Mouse (Mus musculus) heart, embryonic 15.5 days (tissue): Measurements from ENCODE around the gene Zfyve28. TPM values are rescaled to one million over a fixed set of nuclear protein-coding genes. Genes with fewer than 3 reads are reported as not detected.

Experiments used
- ATAC-seq: fragments of 200-750 bp; cut with Nextera tagmentation; replicated peaks from 2 replicates; pipeline ENCODE4 v1.8.0; 2017; ENCODE audit warnings: low read depth, moderate TSS enrichment; ENCODE audit not compliant: insufficient number of reproducible peaks, insufficient read depth, low FRiP score
- H3K27ac ChIP-seq: fragments of 300-500 bp; sonication (generic); 2 replicates; pipeline ENCODE4 v1.5.1; 2015; ENCODE audit warnings: mild to moderate bottlenecking, inconsistent platforms
- H3K27me3 ChIP-seq: fragments of 300-500 bp; sonication (generic); 2 replicates; pipeline ENCODE4 v1.6.1; 2015; ENCODE audit warnings: inconsistent platforms
- H3K36me3 ChIP-seq: fragments of 300-500 bp; sonication (generic); 2 replicates; pipeline ENCODE4 v1.6.1; 2015; ENCODE audit warnings: mild to moderate bottlenecking, inconsistent platforms
- H3K4me1 ChIP-seq: fragments of 300-500 bp; sonication (generic); replicated peaks from 2 replicates; pipeline ENCODE4 v1.6.1; 2015; ENCODE audit warnings: inconsistent platforms
- H3K4me2 ChIP-seq: fragments of 300-500 bp; sonication (generic); 2 replicates; pipeline ENCODE4 v1.6.1; 2015; ENCODE audit warnings: inconsistent platforms, mild to moderate bottlenecking, moderate library complexity
- H3K4me3 ChIP-seq: fragments of 300-500 bp; sonication (generic); 2 replicates; pipeline ENCODE4 v1.5.1; 2015; ENCODE audit warnings: mild to moderate bottlenecking, inconsistent platforms
- H3K9ac ChIP-seq: fragments of 300-500 bp; sonication (generic); 2 replicates; pipeline ENCODE4 v1.6.1; 2015; ENCODE audit warnings: mild to moderate bottlenecking, inconsistent platforms
- H3K9me3 ChIP-seq: fragments of 300-500 bp; sonication (generic); replicated peaks from 2 replicates; pipeline ENCODE4 v1.6.1; 2016; ENCODE audit warnings: inconsistent platforms
- WGBS: fragments of 180-500 bp; shearing (Covaris S2); methylation state at CpG from one replicate; pipeline ENCODE4 v1.1.7; 2015; ENCODE audit warnings: mixed read lengths; 5-methylcytosine and 5-hydroxymethylcytosine counted together
- polyA plus RNA-seq: library from polyadenylated mRNA; unstranded; fragments of >200 nt; fragmentation: Nextera tagmentation; extraction: Ambion mirVana; gene quantifications from 2 replicates; pipeline ENCODE4 v1.2.1, GENCODE M21; 2015

Gene Zfyve28
- polyA plus RNA-seq, 1 experiment from 2014 or later: 0.23 TPM

DNA sequence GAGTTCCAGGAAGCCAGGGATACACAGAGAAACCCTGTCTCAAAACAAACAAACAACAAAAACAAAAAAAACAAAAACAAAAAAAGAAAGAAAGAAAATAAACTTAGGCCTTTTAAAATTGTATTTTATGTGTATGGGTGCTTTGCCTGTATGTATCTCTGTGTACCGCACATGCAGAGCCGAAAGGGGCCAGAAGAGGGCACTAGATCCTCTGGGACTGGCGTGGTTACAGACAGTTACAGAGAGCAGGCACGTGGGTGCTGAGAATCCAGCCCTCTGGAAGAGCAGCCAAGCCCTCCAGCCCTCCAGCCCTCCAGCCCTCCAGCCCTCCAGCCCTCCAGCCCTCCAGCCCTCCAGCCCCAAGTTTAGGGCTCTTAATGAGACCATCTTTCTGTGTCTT lies 16.5 kb downstream of the Zfyve28 start:
- Histone ChIP-seq H3K4me1 (peaks cover 6% of the 10 kb centered on the region; the same call in 1 of the 2 replicates), H3K9ac (no peak overlapping the region), H3K27me3 (no peaks in the 10 kb centered on the region), H3K27ac (no peak overlapping the region), H3K9me3 (no peaks in the 10 kb centered on the region), H3K4me2 (no peak overlapping the region), H3K4me3 (no peak overlapping the region), H3K36me3 (no peaks in the 10 kb centered on the region)
- no peak for ATAC-seq
- 36% methylated on average over 4 of the region's 4 CpGs for WGBS

DNA sequence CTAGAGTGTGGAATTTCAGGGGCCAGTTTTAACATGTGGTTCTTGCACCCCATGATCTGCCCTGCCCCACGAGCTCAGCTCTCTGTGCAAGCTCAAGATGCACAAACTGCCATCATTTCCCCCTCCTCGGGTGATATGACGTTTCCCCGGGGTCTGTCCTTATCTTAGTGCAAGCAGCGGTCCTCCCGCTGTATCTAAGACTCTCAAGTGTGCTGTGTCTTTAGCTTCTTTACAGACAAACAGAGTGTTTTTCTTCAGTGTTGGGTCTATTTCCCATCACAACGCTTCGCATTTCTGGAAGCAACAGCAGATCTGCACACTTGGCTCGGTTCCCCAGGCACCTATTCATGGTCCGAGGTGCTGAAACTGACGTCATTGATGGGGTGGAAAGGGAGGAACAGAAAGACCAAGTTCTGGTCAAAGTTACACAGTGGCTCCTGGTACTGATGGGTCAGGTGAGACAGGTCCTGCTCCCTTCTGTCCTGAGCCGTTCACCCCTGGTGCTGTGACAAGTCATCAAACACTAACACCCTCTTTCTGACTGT lies 18.3 kb downstream of the Zfyve28 start:
- Histone ChIP-seq H3K27ac (no peak overlapping the region), H3K4me3 (no peak overlapping the region), H3K4me2 (0 out of 2 replicates have a peak overlapping the region, but pooled peaks have one; percentile 15), H3K9me3 (no peaks in the 10 kb centered on the region), H3K9ac (no peak overlapping the region), H3K36me3 (no peaks in the 10 kb centered on the region), H3K4me1 (peaks cover 3% of the 10 kb centered on the region; the same call in 1 of the 2 replicates), H3K27me3 (no peaks in the 10 kb centered on the region)
- 38% methylated on average over 12 of the region's 12 CpGs for WGBS
- no peak for ATAC-seq

DNA sequence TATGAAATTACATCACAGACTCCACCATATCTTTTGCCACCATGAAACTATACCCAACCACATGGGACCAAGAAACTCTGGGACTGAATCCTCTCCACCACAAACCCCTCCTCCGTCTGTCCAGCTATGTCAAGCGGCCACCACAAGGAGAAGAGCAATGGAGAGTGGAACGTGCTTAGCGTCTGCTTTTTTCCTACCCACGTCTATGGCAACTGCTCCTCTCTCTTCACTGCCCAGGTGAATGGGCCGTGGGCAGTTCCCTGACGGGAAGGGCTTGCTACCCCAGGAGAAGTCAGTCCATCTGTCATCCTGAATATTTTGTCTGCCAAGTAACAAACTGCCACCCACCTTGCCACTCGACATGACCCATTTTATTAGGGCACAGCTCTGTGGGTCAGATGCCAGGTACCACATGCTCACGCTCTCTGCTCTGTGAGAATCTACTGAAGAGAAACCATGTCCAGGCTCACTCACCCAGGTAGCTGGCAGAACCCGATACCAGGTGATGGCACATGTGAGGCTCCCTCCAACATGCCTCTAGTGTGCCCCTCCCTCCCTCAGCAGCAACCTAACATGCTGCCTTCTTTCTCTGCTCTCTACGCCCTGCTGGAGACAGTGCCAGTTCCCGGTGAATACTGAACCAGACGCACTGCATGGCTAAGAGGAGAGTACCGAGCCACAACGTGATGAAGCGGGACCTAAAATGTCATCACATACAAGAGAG lies 18.9 kb downstream of the Zfyve28 start:
- H3K27ac ChIP-seq: no peak overlapping the region
- no peaks in the 10 kb centered on the region for H3K9me3 ChIP-seq
- H3K4me2 ChIP-seq: 0 out of 2 replicates have a peak overlapping the region, but pooled peaks have one; percentile 15
- H3K27me3 ChIP-seq: no peaks in the 10 kb centered on the region
- peaks cover 3% of the 10 kb centered on the region; the same call in 1 of the 2 replicates for H3K4me1 ChIP-seq
- H3K9ac ChIP-seq: no peak overlapping the region
- 72% methylated on average over 16 of the region's 16 CpGs for WGBS
- H3K4me3 ChIP-seq: no peak overlapping the region
- no peak for ATAC-seq
- H3K36me3 ChIP-seq: no peaks in the 10 kb centered on the region

DNA sequence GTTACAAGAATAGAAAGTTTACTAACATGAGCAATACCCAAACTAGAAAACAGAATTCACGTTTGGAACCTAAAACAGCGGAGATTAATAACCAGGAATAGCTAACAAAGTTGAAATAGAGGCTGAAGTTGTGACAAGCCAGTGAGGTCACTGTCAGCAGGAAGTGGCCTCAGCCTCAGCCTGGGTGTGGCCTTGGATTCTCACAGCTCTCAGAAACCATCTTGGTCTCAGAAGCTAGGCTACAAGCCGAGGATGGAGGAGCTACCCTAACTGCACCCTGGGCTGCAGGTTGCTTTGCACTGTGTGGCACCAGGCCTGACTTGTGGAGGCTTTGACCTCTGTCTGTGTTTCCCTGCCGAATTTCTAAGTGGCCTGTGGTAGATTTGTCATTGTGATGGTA lies 22.2 kb downstream of the Zfyve28 start:
- H3K4me3 ChIP-seq: no peak overlapping the region
- H3K27ac ChIP-seq: no peak overlapping the region
- H3K9me3 ChIP-seq: no peaks in the 10 kb centered on the region
- H3K4me2 ChIP-seq: no peak overlapping the region
- ATAC-seq: no peak
- peaks cover 3% of the 10 kb centered on the region; the same call in 1 of the 2 replicates for H3K4me1 ChIP-seq
- no peaks in the 10 kb centered on the region for H3K36me3 ChIP-seq
- no peak overlapping the region for H3K9ac ChIP-seq
- no peaks in the 10 kb centered on the region for H3K27me3 ChIP-seq
- WGBS: 57% methylated on average over 4 of the region's 4 CpGs

DNA sequence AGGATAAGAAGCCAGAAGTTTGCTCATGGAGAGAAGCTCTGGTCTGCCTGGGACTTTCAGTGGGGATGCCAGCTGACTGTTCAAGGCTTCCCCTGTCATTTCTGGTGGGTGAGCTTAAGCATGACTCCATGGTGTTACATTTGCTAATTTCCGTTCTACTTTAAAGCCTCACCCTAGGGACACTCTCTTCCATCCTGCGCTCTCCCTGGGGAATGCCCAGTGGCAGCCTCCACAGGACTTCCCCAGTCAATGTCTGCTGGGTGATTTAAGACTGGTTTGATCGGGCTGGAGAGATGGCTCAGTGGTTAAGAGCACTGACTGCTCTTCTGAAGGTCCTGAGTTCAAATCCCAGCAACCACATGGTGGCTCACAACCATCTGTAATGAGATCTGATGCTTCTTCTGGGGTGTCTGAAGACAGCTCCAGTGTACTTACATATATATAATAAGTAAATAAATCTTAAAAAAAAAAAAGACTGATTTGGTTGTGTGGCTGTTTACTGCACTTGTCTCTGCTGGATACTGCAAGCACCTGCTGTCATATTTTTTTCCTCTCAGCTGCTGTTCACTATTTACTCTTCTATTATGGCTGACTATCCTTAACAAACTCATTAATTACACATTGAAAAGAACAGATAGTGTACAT lies 29.0 kb downstream of the Zfyve28 start:
- H3K9ac ChIP-seq: no peak overlapping the region
- H3K4me3 ChIP-seq: no peak overlapping the region
- H3K36me3 ChIP-seq: no peaks in the 10 kb centered on the region
- 71% methylated on average over 3 of the region's 3 CpGs for WGBS
- no peaks in the 10 kb centered on the region for H3K4me1 ChIP-seq
- H3K27ac ChIP-seq: no peak overlapping the region
- ATAC-seq: no peak
- no peaks in the 10 kb centered on the region for H3K9me3 ChIP-seq
- no peaks in the 10 kb centered on the region for H3K27me3 ChIP-seq
- H3K4me2 ChIP-seq: no peak overlapping the region

DNA sequence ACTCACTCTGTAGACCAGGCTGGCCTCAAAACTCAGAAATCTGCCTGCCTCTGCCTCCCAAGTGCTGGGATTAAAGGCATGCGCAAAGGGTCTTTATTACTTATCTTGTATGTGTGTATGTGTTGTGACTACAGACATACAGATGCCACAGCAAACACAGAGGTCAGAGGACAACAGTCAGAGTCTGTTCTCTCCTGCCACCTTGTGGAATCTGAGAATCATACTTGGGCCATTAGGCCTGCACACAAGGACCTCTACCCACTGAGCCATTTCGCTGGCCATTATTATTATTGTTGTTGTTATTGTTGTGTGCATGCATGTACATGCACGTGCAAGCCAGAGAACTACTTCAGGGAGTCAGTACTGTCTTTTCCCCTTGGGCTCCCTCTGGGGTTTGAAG lies 33.1 kb downstream of the Zfyve28 start:
- H3K4me1 ChIP-seq: peaks cover 17% of the 10 kb centered on the region
- H3K27ac ChIP-seq: no peak overlapping the region
- no peak; the same call in 1 of the 2 replicates for ATAC-seq
- no peak overlapping the region for H3K4me3 ChIP-seq
- no peaks in the 10 kb centered on the region for H3K9me3 ChIP-seq
- no peak overlapping the region for H3K4me2 ChIP-seq
- WGBS: 78% methylated on average over 3 of the region's 3 CpGs
- H3K9ac ChIP-seq: no peak overlapping the region
- H3K36me3 ChIP-seq: no peaks in the 10 kb centered on the region
- no peaks in the 10 kb centered on the region for H3K27me3 ChIP-seq

DNA sequence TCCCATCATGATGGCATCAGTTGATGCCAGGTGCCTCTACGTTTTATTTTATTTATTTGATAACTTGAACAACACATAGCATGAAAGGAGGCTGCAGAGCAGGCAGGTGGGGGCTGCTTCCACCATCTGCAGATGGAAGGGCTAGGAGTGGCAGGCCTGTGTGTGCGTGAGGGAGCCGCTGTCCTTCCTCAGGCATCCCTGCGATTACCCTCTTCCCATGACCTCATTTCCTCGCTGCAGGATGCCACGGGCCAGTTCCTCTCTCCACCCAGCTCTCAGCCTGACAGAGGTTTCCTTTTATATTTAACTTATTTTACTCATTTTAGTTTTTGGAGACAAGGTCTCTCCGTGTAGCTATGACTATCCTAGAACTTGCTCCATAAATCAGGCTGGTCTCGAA lies 33.9 kb downstream of the Zfyve28 start:
- no peaks in the 10 kb centered on the region for H3K9me3 ChIP-seq
- no peaks in the 10 kb centered on the region for H3K36me3 ChIP-seq
- peaks cover 20% of the 10 kb centered on the region for H3K4me1 ChIP-seq
- WGBS: 58% methylated on average over 8 of the region's 8 CpGs
- H3K4me3 ChIP-seq: no peak overlapping the region
- no peak overlapping the region for H3K27ac ChIP-seq
- no peaks in the 10 kb centered on the region for H3K27me3 ChIP-seq
- ATAC-seq: no peak
- H3K4me2 ChIP-seq: no peak overlapping the region
- no peak overlapping the region for H3K9ac ChIP-seq

DNA sequence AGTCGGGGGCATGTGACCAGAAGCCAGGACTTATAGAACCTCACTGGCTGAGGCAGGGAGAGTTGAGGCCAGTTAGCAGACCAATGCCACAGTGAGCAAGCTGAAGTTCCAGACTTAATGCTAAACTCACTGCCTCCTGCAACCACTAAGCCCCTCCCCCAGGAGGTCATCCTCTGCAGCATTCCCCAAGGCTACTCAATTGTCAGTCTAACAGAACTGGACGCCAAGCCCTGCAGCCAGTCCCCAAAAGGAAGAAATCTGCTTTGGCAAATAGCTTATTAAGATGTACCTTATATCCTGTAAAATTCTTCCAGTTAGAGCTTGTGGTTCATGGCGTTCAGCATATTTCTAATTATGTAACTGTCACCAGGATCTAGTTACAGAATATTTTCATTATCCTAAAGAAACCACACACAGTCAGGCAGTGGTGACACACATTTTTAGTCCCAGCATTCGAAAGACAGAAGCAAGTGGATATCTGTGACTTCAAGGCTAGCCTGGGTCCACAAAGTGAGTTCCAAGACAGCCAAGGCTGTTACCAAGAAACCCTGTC lies 35.2 kb downstream of the Zfyve28 start:
- no peak overlapping the region for H3K4me3 ChIP-seq
- H3K9ac ChIP-seq: no peak overlapping the region
- H3K4me1 ChIP-seq: peaks cover 20% of the 10 kb centered on the region
- no peaks in the 10 kb centered on the region for H3K36me3 ChIP-seq
- peak overlapping the region; percentile 28; the same call in 1 of the 2 replicates for H3K27ac ChIP-seq
- no peak overlapping the region for H3K4me2 ChIP-seq
- no peaks in the 10 kb centered on the region for H3K27me3 ChIP-seq
- no peak for ATAC-seq
- H3K9me3 ChIP-seq: no peaks in the 10 kb centered on the region
- WGBS: 64% methylated on average over 4 of the region's 4 CpGs

DNA sequence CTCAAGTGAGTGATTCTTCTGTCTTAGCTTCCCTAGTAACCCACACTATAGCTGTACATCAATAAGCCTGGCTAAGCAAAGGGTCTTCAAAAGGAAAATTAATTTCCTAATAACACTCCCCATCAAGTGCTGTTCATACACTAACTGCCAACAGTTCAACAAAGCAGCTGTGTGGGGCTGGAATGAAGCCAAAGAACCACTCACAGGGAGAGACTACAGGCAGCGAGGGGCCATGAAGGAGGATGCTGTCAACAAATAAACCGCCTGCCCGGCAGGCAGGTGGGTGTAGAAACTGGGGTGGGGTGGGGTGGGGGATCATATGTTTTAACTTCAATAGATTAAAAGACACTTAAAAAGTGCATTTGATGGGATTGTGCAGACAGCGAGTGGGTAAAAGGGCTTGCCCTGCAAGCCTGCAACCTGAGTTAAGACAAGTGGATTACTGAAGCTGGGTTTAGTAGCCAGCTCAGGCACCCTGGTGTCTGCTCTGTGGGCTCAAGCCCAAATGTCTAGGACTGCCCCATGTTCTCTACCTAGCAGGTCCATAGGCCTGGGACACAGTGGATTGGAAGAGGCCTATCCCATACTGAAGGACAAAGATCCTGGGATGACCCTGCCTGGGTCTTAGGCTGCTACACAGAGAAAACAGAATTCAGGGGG lies 35.8 kb downstream of the Zfyve28 start:
- Histone ChIP-seq H3K9ac (no peak overlapping the region; the same call in 1 of the 2 replicates), H3K4me2 (no peak overlapping the region), H3K4me1 (peaks cover 20% of the 10 kb centered on the region), H3K4me3 (no peak overlapping the region), H3K36me3 (no peaks in the 10 kb centered on the region), H3K27me3 (no peaks in the 10 kb centered on the region), H3K27ac (peak overlapping the region; percentile 28; the same call in 1 of the 2 replicates), H3K9me3 (no peaks in the 10 kb centered on the region)
- ATAC-seq: 0 out of 2 replicates have a peak, but pooled peaks have one; percentile 20
- WGBS: 19% methylated on average over 4 of the region's 4 CpGs

DNA sequence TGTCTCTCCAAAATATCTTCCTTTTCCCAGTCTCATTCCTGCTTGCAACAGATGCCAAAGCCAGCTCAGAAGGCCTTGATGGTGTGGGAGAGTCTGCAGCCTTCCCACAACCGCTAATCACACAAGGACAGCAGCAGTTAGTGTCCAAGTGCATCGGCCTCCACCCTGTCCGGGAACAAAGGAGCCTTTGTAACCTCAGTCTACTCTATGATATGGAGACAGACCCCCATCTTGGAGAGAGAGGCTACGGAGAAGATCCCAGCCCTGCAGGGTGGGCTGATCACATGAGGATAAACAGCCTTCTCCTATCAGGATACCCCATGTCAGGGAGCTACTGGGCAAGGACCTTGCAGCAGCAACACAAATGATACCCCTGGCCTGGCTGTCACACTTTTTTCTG lies 36.5 kb downstream of the Zfyve28 start:
- H3K27ac ChIP-seq: no peak overlapping the region

DNA sequence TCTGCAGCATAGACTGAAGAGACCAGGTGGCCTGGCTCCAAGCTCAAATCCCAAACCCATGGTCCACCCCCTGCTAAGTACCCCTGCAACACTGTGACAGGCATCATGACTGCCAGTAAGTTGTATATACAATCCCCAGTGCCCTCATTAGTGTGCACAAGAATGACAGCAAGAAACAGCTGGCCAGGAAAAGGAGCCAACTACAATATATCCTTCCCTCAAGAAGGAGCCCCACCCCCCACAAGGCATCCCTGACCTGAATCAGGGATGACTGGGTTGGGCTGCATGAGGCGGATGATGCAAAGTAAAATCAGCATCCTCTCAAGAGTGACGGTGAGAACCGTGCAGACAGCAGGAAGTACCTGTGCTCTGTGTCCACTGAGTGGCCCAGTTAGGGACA lies 38.2 kb downstream of the Zfyve28 start:
- H3K4me3 ChIP-seq: no peak overlapping the region
- H3K4me1 ChIP-seq: peaks cover 20% of the 10 kb centered on the region

More for the DNA sequence above, 36.5 kb downstream of the Zfyve28 start:
- no peak for ATAC-seq
- H3K4me3 ChIP-seq: no peak overlapping the region
- H3K9ac ChIP-seq: no peak overlapping the region
- H3K4me1 ChIP-seq: peaks cover 20% of the 10 kb centered on the region
- no peaks in the 10 kb centered on the region for H3K36me3 ChIP-seq
- H3K27me3 ChIP-seq: no peaks in the 10 kb centered on the region
- WGBS: 53% methylated on average over 4 of the region's 4 CpGs
- H3K9me3 ChIP-seq: no peaks in the 10 kb centered on the region
- no peak overlapping the region for H3K4me2 ChIP-seq

More for the DNA sequence above, 38.2 kb downstream of the Zfyve28 start:
- Histone ChIP-seq H3K9ac (no peak overlapping the region), H3K36me3 (no peaks in the 10 kb centered on the region), H3K9me3 (no peaks in the 10 kb centered on the region), H3K4me2 (no peak overlapping the region), H3K27me3 (no peaks in the 10 kb centered on the region), H3K27ac (no peak overlapping the region)
- WGBS: 65% methylated on average over 3 of the region's 3 CpGs
- no peak for ATAC-seq
